Mouse (Mus musculus) liver, embryonic 13.5 days (tissue): Measurements from ENCODE around the gene Asb6. TPM values are rescaled to one million over a fixed set of nuclear protein-coding genes. Genes with fewer than 3 reads are reported as not detected.

Source experiments
- ATAC-seq: fragments of 200-750 bp; cut with Nextera tagmentation; 2 replicates; pipeline ENCODE4 v1.8.0; 2017; ENCODE audit warnings: low read depth, mild to moderate bottlenecking, moderate number of reproducible peaks, moderate library complexity
- DNase-seq: peaks from one replicate; pipeline ENCODE4 v3.0.0; 2022
- H3K27ac ChIP-seq: fragments of 300-500 bp; sonication (generic); 2 replicates; pipeline ENCODE4 v1.5.1; 2015; ENCODE audit warnings: moderate library complexity, mild to moderate bottlenecking, inconsistent platforms
- H3K27me3 ChIP-seq: fragments of 300-500 bp; sonication (generic); 2 replicates; pipeline ENCODE4 v1.6.1; 2015; ENCODE audit warnings: mild to moderate bottlenecking, inconsistent platforms
- H3K36me3 ChIP-seq: fragments of 300-500 bp; sonication (generic); 2 replicates; pipeline ENCODE4 v1.6.1; 2015; ENCODE audit warnings: mild to moderate bottlenecking, inconsistent platforms
- H3K4me1 ChIP-seq: fragments of 300-500 bp; sonication (generic); replicated peaks from 2 replicates; pipeline ENCODE4 v1.6.1; 2015; ENCODE audit warnings: inconsistent platforms
- H3K4me2 ChIP-seq: fragments of 300-500 bp; sonication (generic); 2 replicates; pipeline ENCODE4 v1.6.1; 2015; ENCODE audit warnings: inconsistent platforms, mild to moderate bottlenecking, moderate library complexity
- H3K4me3 ChIP-seq: fragments of 300-500 bp; sonication (generic); replicated peaks from 2 replicates; pipeline ENCODE4 v1.5.1; 2015; ENCODE audit warnings: mild to moderate bottlenecking, inconsistent platforms
- H3K9ac ChIP-seq: fragments of 300-500 bp; sonication (generic); 2 replicates; pipeline ENCODE4 v1.6.1; 2015; ENCODE audit warnings: mild to moderate bottlenecking, inconsistent platforms
- H3K9me3 ChIP-seq: fragments of 300-500 bp; sonication (generic); replicated peaks from 2 replicates; pipeline ENCODE4 v1.6.1; 2016; ENCODE audit warnings: inconsistent platforms
- WGBS: fragments of 180-500 bp; shearing (Covaris S2); methylation state at CpG from one replicate; pipeline ENCODE4 v1.1.7; 2015; ENCODE audit not compliant: insufficient replicate concordance; 5-methylcytosine and 5-hydroxymethylcytosine counted together
- polyA plus RNA-seq: library from polyadenylated mRNA; unstranded; fragments of >200 nt; fragmentation: Nextera tagmentation; extraction: Ambion mirVana; gene quantifications from 2 replicates; pipeline ENCODE4 v1.2.1, GENCODE M21; 2015

The Asb6 gene
- polyA plus RNA-seq, 1 experiment from 2014 or later, result 36.6 TPM

- Histone ChIP-seq H3K36me3 (no peaks in the 10 kb centered on the region), H3K4me3 (no peak overlapping the region), H3K4me1 (no peaks in the 10 kb centered on the region), H3K9ac (no peak overlapping the region), H3K4me2 (no peak overlapping the region), H3K9me3 (no peaks in the 10 kb centered on the region), H3K27ac (no peak overlapping the region), H3K27me3 (peaks cover 23% of the 10 kb centered on the region)
- ATAC-seq (no peak), DNase-seq (no peak)
- WGBS, result 65% methylated on average over 6 of the region's 6 CpGs
Observed at GRCm38 (mm10) chr2:30857076-30857475, 26.9 kb upstream of the Asb6 start.

- Histone ChIP-seq H3K27ac (no peak overlapping the region), H3K4me1 (no peaks in the 10 kb centered on the region), H3K9ac (no peak overlapping the region), H3K4me3 (no peak overlapping the region), H3K36me3 (no peaks in the 10 kb centered on the region), H3K9me3 (no peaks in the 10 kb centered on the region), H3K4me2 (no peak overlapping the region), H3K27me3 (peaks cover 56% of the 10 kb centered on the region)
- ATAC-seq (no peak), DNase-seq (no peak)
- 34% methylated on average over 20 of the region's 20 CpGs for WGBS
Observed at GRCm38 (mm10) chr2:30852771-30853313, 22.7 kb upstream of the Asb6 start.

DNA sequence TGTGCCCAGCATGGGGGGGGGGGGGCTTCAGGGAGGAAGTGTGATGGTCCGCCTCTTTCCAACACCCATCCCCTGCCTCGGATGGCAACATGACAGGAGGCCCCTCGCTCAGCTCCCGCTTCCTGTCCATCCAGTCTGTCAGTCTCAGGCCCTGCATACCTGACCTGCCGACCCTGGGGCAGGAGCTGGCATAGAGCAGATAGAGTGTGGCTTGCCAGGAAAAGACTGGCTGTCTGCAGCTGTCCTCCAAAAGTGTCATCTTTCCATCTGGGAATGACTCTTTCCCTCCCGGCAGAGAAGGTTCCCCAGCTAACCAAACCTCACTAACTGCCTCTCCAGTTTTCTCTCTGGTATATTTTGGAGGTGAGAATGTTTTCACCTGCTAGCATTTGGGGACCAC lies 20.4 kb upstream of the Asb6 start:
- Histone ChIP-seq H3K4me3 (no peak overlapping the region), H3K4me1 (0 out of 2 replicates have a peak, but pooled peaks cover 4% of the 10 kb centered on the region), H3K27ac (no peak overlapping the region), H3K9me3 (no peaks in the 10 kb centered on the region), H3K9ac (no peak overlapping the region), H3K36me3 (no peaks in the 10 kb centered on the region), H3K27me3 (peaks cover 74% of the 10 kb centered on the region), H3K4me2 (no peak overlapping the region)
- 32% methylated on average over 6 of the region's 6 CpGs for WGBS
- ATAC-seq, result no peak
- no peak for DNase-seq

- Histone ChIP-seq H3K27me3 (peaks cover 90% of the 10 kb centered on the region), H3K4me1 (peaks cover 9% of the 10 kb centered on the region; the same call in 1 of the 2 replicates), H3K4me2 (no peak overlapping the region), H3K9me3 (no peaks in the 10 kb centered on the region), H3K27ac (no peak overlapping the region), H3K36me3 (no peaks in the 10 kb centered on the region), H3K9ac (no peak overlapping the region), H3K4me3 (no peak overlapping the region)
- WGBS, result 56% methylated on average over 8 of the region's 8 CpGs
- no peak for DNase-seq
- no peak for ATAC-seq
Observed at GRCm38 (mm10) chr2:30848184-30848583, 18.1 kb upstream of the Asb6 start.

- Histone ChIP-seq H3K4me1 (peaks cover 9% of the 10 kb centered on the region; the same call in 1 of the 2 replicates), H3K27ac (no peak overlapping the region), H3K9ac (no peak overlapping the region), H3K4me3 (no peak overlapping the region), H3K27me3 (peaks cover 90% of the 10 kb centered on the region), H3K4me2 (no peak overlapping the region), H3K36me3 (no peaks in the 10 kb centered on the region), H3K9me3 (no peaks in the 10 kb centered on the region)
- 32% methylated on average over 6 of the region's 6 CpGs for WGBS
- DNase-seq, result no peak
- no peak for ATAC-seq
Observed at GRCm38 (mm10) chr2:30846723-30847122, 16.6 kb upstream of the Asb6 start.

DNA sequence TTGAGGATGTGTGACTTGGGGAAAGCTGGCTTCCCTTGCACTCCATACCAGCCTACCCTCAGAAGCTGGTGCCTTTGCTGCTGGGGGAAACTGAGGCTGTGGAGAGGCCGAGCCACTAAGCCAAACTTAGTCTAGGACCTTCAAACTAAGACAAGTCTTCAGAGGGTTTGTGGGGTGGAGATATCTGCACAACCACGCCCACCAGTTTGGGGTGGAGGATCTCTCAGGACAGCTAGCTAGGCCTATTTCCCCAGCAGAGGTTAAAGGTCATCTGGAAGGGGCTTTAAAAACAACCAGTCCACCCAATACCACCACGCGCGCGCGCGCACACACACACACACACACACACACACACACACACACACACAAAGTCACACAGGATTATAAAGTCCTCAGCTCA lies 16.1 kb upstream of the Asb6 start:
- DNase-seq (no peak), ATAC-seq (no peak)
- Histone ChIP-seq H3K4me2 (no peak overlapping the region), H3K9ac (no peak overlapping the region), H3K36me3 (no peaks in the 10 kb centered on the region), H3K4me3 (no peak overlapping the region), H3K27me3 (peaks cover 90% of the 10 kb centered on the region), H3K27ac (no peak overlapping the region), H3K9me3 (no peaks in the 10 kb centered on the region), H3K4me1 (peaks cover 9% of the 10 kb centered on the region; the same call in 1 of the 2 replicates)
- WGBS, result 70% methylated on average over 6 of the region's 8 CpGs

DNA sequence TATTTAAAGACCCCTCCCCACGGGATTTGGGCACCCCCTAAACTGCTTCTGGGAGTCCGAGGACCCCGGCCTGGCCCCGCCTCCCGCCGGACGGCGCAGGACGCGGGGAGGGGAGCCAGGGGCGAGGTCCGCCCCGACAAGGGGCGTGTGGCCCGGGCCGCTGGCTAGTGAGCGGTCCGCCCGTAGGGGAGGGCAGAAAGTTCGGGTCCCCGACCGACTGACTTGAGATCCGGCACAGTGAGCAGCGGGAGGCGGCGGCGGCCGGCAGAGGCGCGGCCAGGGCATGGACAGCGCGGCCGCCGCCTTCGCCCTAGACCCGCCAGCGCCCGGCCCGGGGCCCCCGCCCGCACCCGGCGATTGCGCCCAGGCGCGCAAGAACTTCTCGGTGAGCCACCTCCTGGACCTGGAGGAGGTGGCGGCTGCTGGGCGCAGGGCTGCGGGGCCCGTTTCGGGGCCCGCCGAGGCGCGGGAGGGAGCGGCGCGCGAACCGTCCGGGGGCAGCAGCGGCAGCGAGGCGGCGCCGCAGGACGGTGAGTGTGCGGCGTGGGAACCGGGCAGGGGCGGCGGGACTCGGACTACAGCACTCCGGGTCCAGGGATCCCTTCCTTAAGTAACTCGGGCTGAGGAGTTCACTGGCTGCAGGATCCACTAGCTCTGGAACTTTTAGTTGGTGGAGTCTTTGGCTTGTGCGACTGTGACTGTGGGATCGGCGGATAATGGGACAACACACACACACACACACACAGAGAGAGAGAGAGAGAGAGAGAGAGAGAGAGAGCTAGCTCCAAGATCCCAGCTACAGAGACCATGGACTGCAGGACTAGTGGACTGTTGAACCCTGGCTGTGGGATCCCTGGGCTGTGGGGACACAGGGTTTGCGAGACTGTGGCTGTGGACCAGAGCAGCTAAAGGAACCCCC lies 15.3 kb upstream of the Asb6 start:
- H3K4me3 ChIP-seq, result peak overlapping the region; percentile 48
- no peaks in the 10 kb centered on the region for H3K36me3 ChIP-seq
- WGBS, result 3% methylated on average over 79 of the region's 80 CpGs
- no peaks in the 10 kb centered on the region for H3K9me3 ChIP-seq
- H3K9ac ChIP-seq, result peak overlapping the region; percentile 47; the same call in 1 of the 2 replicates
- peaks cover 82% of the 10 kb centered on the region for H3K27me3 ChIP-seq
- H3K4me2 ChIP-seq, result peak overlapping the region; percentile 64
- peaks cover 9% of the 10 kb centered on the region; the same call in 1 of the 2 replicates for H3K4me1 ChIP-seq
- DNase-seq (no peak), ATAC-seq (no peak)
- H3K27ac ChIP-seq, result no peak overlapping the region

- Histone ChIP-seq H3K4me1 (peaks cover 9% of the 10 kb centered on the region; the same call in 1 of the 2 replicates), H3K27me3 (peaks cover 66% of the 10 kb centered on the region), H3K36me3 (no peaks in the 10 kb centered on the region), H3K4me2 (no peak overlapping the region), H3K27ac (no peak overlapping the region), H3K9me3 (no peaks in the 10 kb centered on the region), H3K4me3 (no peak overlapping the region), H3K9ac (no peak overlapping the region)
- ATAC-seq (no peak), DNase-seq (no peak)
- 34% methylated on average over 10 of the region's 10 CpGs for WGBS
Observed at GRCm38 (mm10) chr2:30842615-30843014, 12.5 kb upstream of the Asb6 start.

GRCm38 (mm10) chr2:30836238-30836990 lies 6.3 kb upstream of the Asb6 start:
- Histone ChIP-seq H3K4me2 (peak overlapping the region; percentile 32), H3K27me3 (peaks cover 27% of the 10 kb centered on the region), H3K9me3 (no peaks in the 10 kb centered on the region), H3K4me3 (no peak overlapping the region), H3K36me3 (no peaks in the 10 kb centered on the region), H3K4me1 (peaks cover 16% of the 10 kb centered on the region), H3K9ac (peak overlapping the region; percentile 26), H3K27ac (no peak overlapping the region)
- peak; percentile 70 for ATAC-seq
- 17% methylated on average over 21 of the region's 21 CpGs for WGBS
- peak; percentile 25 for DNase-seq

DNA sequence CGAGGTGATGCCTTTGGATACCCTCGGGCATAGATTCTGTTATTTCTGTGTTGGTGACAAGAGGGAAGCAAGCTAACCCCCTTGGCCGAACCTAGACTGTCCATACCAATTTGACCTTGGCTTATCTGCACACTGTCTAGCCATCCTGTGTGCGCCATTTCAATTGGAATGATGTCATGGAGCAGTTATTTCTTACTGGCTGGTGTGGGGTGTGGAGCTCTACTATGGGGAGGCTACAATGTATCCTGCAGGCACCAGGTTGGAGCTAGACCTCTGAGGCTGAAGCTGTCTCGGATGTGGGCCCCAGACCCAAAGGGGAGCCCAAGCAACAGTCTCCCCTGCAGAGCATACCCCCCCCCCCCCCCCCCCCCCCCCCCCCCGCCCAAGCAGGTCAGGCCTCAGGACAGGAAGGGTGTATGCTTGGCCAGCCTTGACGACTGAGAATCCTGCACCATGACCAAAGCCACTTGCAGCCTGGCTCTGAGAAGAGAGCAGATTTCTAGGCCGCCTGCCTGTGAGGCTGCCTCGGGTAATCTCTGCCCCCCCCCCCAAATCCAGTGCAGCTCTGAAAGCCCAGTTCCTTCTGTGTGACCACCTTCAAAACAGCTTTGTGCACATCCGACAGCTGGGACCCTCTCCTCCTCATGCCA lies 4.4 kb upstream of the Asb6 start, which contains the start of gene Prrx2:
Gene Prrx2 (plus strand): TSS at position 600 of the 650 bp plus-strand sequence.
- H3K27me3 ChIP-seq, result peaks cover 25% of the 10 kb centered on the region
- 73% methylated on average over 8 of the region's 10 CpGs for WGBS
- no peak within 1 kb of the TSS; the same call in 1 of the 2 replicates for H3K27ac ChIP-seq
- H3K4me3 ChIP-seq, result no peak within 1 kb of the TSS
- H3K4me2 ChIP-seq, result no peak within 1 kb of the TSS
- H3K4me1 ChIP-seq, result peaks cover 17% of the 10 kb centered on the region
- no peaks in the 10 kb centered on the region for H3K9me3 ChIP-seq
- DNase-seq (no peak), ATAC-seq (no peak)
- no peaks in the 10 kb centered on the region for H3K36me3 ChIP-seq
- no peak within 1 kb of the TSS for H3K9ac ChIP-seq

- no peak for DNase-seq
- ATAC-seq, result no peak
Observed at GRCm38 (mm10) chr2:30833644-30834043, 3.5 kb upstream of the Asb6 start.

More at GRCm38 (mm10) chr2:30833644-30834043, 3.5 kb upstream of the Asb6 start:
- Histone ChIP-seq H3K4me1 (peaks cover 25% of the 10 kb centered on the region), H3K4me3 (no peak overlapping the region), H3K9me3 (no peaks in the 10 kb centered on the region), H3K4me2 (no peak overlapping the region), H3K27me3 (peaks cover 25% of the 10 kb centered on the region), H3K36me3 (no peaks in the 10 kb centered on the region), H3K9ac (no peak overlapping the region), H3K27ac (no peak overlapping the region)
- WGBS, result 45% methylated on average over 5 of the region's 5 CpGs
